Mouse (Mus musculus) cortical plate, adult 2 months (tissue): Measurements from ENCODE around the gene Tbc1d19. TPM values are rescaled to one million over a fixed set of nuclear protein-coding genes. Genes with fewer than 3 reads are reported as not detected.

Experiments used
- H3K27ac ChIP-seq: fragments of 200-500 bp; 2 replicates; pipeline ENCODE4 v1.5.1; 2012; ENCODE audit warnings: low read length, control low read depth, inconsistent platforms; ENCODE audit not compliant: insufficient read depth
- H3K4me1 ChIP-seq: fragments of 200-500 bp; 2 replicates; pipeline ENCODE4 v1.6.1; 2011; ENCODE audit warnings: low read length; ENCODE audit not compliant: control insufficient read depth, insufficient read depth
- H3K4me3 ChIP-seq: fragments of 200-500 bp; 2 replicates; pipeline ENCODE4 v1.5.1; 2011; ENCODE audit warnings: mild to moderate bottlenecking, low read length, control low read depth; ENCODE audit not compliant: insufficient read depth
- CTCF ChIP-seq: fragments of 200-500 bp; IDR thresholded peaks from 2 replicates; pipeline ENCODE4 v1.5.1; 2011; ENCODE audit warnings: mild to moderate bottlenecking, control low read depth, low read length; ENCODE audit not compliant: insufficient read depth; ENCODE audit errors: extremely low read depth
- POLR2A ChIP-seq: fragments of 200-500 bp; IDR thresholded peaks from 2 replicates; pipeline ENCODE4 v1.6.1; 2011; ENCODE audit warnings: mild to moderate bottlenecking, low read length, control low read depth; ENCODE audit not compliant: insufficient read depth; ENCODE audit errors: extremely low read depth
- polyA plus RNA-seq: library from polyadenylated mRNA; depleted of rRNA; stranded (reverse); fragments of >200 nt; gene quantifications from 2 replicates; pipeline ENCODE4 v1.2.3, GENCODE M21; 2012

Gene Tbc1d19
- polyA plus RNA-seq, 1 experiment, result 58.9 TPM

- TF ChIP-seq CTCF, result no peak
- no peak for TF ChIP-seq POLR2A
- Histone ChIP-seq H3K27ac (no peak overlapping the region), H3K4me3 (no peak overlapping the region), H3K4me1 (no peaks in the 10 kb centered on the region)
Observed at GRCm38 (mm10) chr5:53901406-53901805, 92.0 kb downstream of the Tbc1d19 start.

- no peak overlapping the region for H3K27ac ChIP-seq
- no peaks in the 10 kb centered on the region for H3K4me1 ChIP-seq
- no peak overlapping the region for H3K4me3 ChIP-seq
- TF ChIP-seq POLR2A, result no peak
- no peak for TF ChIP-seq CTCF
Observed at GRCm38 (mm10) chr5:53902757-53903156, 93.4 kb downstream of the Tbc1d19 start.

DNA sequence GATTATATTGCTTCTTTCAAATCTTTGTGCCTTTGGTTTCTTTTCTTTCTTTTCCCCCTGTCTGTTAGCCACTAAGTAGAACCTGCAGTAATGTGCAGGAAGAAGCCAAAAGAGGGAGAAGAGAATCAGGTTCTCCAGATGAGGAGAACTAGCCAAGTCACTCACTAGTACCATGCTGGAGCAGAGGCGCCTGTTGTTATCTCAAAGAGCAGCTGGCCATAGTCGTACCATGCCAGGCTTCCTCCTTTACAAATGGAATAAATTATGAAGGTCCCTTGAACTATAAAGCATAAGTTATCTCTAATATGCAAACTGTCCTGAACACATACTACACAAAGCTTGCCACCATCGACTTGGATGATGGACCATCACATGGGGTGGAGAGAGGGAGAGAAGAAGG lies 99.8 kb downstream of the Tbc1d19 start:
- H3K27ac ChIP-seq, result no peak overlapping the region
- H3K4me1 ChIP-seq, result no peaks in the 10 kb centered on the region
- TF ChIP-seq CTCF, result no peak
- no peak overlapping the region for H3K4me3 ChIP-seq

DNA sequence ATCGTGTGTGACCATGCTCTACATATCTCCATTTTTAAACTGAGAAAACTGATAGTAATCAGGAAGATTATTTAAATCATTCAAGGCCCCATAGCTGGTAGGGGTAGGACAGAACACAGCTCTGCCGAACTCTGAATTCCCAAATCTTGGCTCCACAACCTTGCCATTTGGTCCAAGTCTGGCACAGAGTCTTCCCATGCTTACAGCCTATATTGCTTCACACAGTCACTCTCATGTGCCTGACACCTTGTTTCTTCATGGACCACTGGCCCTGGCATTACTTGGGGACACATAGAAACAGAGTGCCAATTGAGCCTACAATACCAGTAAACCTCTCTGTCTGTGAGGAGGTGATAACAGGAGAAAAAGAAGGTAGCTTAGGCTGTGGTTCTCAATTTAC lies 111.0 kb downstream of the Tbc1d19 start:
- TF ChIP-seq POLR2A (no peak), CTCF (no peak)
- H3K4me3 ChIP-seq, result no peak overlapping the region
- H3K4me1 ChIP-seq, result no peaks in the 10 kb centered on the region
- H3K27ac ChIP-seq, result no peak overlapping the region

DNA sequence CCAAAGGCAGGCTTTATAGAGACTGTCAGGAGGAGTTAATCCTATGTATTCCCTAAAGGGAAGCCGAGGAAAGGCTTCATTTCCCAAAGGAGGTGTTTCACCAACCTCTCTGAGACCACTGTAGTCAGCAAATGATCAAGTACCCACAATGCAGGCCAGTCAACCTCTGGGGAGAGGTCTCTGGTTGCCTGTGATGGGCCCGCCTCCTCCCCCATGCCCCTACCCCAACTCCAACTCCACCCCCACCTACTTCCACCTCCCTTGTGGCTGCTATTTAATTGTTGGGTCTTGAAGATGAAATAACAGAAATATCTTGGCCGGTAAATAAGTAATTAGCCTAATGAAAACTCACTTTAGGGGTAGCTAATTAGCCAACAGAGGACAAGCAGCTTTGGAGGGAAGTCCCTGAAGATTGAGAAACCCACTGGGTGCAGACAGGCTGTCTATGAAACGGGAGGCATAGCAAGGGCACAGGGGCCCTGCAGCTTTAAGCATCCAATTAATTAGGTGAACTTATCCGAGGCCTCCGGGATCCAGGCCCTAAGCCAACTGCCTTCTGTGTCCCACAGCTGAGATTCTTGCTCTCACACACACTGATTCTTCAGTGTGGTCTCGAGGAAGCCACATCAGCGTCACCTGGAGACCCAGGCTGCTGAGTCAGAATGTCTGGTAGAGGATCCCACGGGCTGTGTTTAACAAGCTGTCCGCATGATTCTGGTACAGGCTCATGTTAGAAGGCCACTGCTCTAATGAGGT lies 112.9 kb downstream of the Tbc1d19 start:
- Histone ChIP-seq H3K27ac (no peak overlapping the region), H3K4me3 (no peak overlapping the region), H3K4me1 (no peaks in the 10 kb centered on the region)
- TF ChIP-seq POLR2A (no peak), CTCF (no peak)

GRCm38 (mm10) chr5:53924005-53924404 lies 114.6 kb downstream of the Tbc1d19 start:
- H3K27ac ChIP-seq, result no peak overlapping the region
- no peak for TF ChIP-seq POLR2A
- TF ChIP-seq CTCF, result peak; percentile 28; the same call in 1 of the 2 replicates
- no peaks in the 10 kb centered on the region for H3K4me1 ChIP-seq
- no peak overlapping the region for H3K4me3 ChIP-seq

DNA sequence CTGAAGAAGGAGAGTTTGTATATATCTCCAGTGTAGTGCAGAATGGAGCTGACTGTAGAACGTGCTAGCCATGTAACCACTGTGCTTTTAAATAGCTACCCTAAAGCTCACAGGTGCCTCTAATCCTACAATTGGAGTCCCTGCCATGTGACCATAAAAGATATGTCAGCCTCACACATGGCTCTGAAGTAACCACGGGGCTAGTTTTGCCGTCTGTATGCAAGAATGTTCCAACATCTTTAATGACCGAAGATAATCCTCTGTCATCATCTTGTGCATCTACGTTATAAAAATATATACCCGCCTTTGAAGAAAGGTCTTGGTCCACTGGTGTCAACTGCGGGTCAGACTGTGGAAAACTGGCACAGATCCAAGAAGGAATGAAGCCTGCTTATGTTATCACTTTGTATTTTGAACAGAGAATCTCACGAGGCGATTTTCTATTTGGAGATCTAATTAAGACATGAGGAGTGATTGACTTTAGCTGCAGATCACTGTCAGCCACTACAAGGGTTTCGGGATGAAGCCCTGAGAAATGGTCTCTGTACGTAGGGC lies 117.0 kb downstream of the Tbc1d19 start:
- H3K27ac ChIP-seq, result no peak overlapping the region
- no peak for TF ChIP-seq POLR2A
- no peak for TF ChIP-seq CTCF
- no peaks in the 10 kb centered on the region for H3K4me1 ChIP-seq
- no peak overlapping the region for H3K4me3 ChIP-seq

DNA sequence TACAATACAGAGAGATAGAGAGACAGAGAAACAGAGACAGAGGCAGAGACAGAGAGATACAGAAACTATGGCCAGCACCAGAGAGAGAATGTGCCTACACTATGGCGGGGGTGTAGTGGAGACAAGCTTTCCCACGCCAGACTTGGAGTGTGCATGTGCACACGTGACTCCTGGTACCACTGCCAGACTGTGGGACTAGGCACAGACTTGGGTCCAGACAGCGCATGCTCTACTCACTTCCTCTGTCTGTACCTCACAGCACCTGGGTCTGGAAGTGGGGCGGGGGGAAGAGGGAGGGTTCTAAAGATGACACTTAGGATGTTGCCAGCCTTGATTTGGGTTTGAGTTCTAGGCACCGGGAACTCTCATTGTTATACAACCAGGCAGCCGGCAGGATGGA lies 118.5 kb downstream of the Tbc1d19 start:
- Histone ChIP-seq H3K27ac (no peak overlapping the region), H3K4me1 (no peaks in the 10 kb centered on the region), H3K4me3 (no peak overlapping the region)
- TF ChIP-seq CTCF (no peak), POLR2A (no peak)

DNA sequence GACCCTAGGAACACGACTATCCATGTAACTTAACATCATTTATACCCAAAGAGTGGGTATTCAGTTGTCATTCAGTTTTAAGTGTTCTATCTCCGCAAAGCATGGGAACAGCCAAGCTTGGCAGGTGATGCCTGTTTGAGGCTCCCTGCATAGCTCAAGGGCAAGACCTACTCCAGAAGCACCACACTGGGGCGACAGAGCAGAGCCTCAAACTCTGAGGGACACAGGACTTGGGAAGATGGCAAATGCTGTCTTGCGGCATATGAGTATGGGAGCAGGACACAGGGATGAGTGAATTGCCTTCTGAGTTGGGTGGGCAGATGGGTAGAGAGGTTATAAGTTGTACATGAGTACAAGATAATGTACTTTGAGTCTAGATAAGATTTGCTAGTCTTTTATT lies 119.1 kb downstream of the Tbc1d19 start:
- TF ChIP-seq CTCF (no peak), POLR2A (no peak)
- Histone ChIP-seq H3K4me3 (no peak overlapping the region), H3K27ac (no peak overlapping the region), H3K4me1 (no peaks in the 10 kb centered on the region)

DNA sequence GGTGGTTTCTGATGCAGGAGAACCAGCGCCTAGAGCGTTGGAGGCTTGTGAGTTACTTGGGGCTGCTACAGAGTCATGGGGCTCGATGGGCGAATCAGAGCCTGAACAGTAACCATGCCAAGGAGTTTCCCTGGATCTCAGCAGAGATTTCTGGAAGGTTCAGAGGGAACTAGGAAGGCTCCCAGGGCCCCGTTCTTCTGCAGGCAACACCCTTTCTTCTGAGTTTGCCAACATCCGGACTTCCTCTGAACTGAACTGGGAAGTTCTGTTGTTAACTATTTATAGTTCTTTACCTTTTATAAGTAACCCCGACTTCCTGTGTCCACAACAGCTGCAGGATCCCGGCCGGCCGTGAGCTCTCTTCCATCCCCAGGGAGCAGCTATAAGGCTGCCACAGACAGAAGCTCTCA lies 119.8 kb downstream of the Tbc1d19 start:
- TF ChIP-seq POLR2A (no peak), CTCF (no peak)
- Histone ChIP-seq H3K4me3 (no peak overlapping the region), H3K27ac (no peak overlapping the region), H3K4me1 (no peaks in the 10 kb centered on the region)
